Mouse (Mus musculus): Measurements from ENCODE around the gene Esyt1. TPM values are rescaled to one million over a fixed set of nuclear protein-coding genes. Genes with fewer than 3 reads are reported as not detected.
A peak's percentile ranks its signal among the peaks of the same experiment; 100 is the strongest.
"Not testable (repeated sequence)": the region's sequence is repeated elsewhere in the genome, so short reads cannot be mapped to it uniquely, and the experiment has no call there.

Esyt1 gene
- polyA plus RNA-seq, 1 experiment from 2014 or later: 28.9 TPM

- Histone ChIP-seq H3K9ac (peak overlapping the region; percentile 93), H3K4me3 (peak overlapping the region; percentile 73), H3K4me2 (replicated peaks) (peak overlapping the region; percentile 82), H3K27ac (peak overlapping the region; percentile 95), H3K4me1 (peaks cover 17% of the 10 kb centered on the region), H3K36me3 (peaks cover 27% of the 10 kb centered on the region)
- not testable (repeated sequence) for H3K9me3 ChIP-seq (replicated peaks); ATAC-seq (ENCODE audit: low FRiP score); H3K27me3 ChIP-seq
- WGBS: 1% methylated on average over 29 of the region's 30 CpGs
These were observed 22.6 kb upstream of the Esyt1 start for GRCm38 (mm10) chr10:128548051-128548791.

DNA sequence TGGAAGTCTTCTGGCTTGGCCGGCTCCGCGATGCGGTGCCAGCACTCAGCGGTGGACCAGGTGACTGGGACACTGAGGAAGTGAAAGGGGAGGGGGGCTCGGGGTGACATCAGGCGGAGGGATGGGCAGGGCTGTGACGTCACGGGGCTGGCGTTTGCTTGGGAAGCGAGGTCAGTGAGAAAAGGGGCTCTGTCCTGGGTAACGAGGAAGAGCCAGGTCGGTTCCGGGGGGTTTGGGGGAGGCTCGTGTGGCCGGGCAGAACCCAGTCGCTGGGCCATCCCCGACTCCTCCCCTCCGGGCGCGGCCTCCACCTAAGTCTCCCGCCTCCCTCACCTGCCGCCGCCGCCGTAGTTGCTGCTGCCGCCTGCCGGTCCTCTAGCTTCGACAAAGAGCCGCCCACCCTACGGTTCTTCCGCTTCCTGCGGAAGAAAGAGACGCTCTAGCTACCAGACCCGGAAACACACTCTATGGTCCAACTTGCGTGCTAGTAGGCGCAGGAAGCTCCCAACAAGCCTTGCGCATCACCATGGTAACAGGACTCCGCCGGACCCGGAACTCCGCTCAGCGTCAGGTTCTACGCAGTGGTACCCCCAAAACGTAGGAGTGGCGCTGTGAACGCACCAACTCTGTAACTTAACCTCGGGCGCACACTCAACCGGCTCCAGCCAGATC lies 21.8 kb upstream of the Esyt1 start, which contains the start of gene Zc3h10:
TSS of gene Zc3h10 (minus strand) at position 414 of the 672 bp plus-strand sequence.
- Histone ChIP-seq H3K9me3 (replicated peaks) (no peaks in the 10 kb centered on the region), H3K4me1 (peaks cover 18% of the 10 kb centered on the region), H3K27me3 (no peaks in the 10 kb centered on the region), H3K27ac (peak within 1 kb of the TSS; percentile 95), H3K9ac (peak within 1 kb of the TSS; percentile 93), H3K36me3 (peaks cover 34% of the 10 kb centered on the region), H3K4me3 (peak within 1 kb of the TSS; percentile 73), H3K4me2 (replicated peaks) (peak within 1 kb of the TSS; percentile 82)
- under 1% methylated on average over 49 of the region's 50 CpGs for WGBS
- peak; percentile 93 for ATAC-seq (ENCODE audit: low FRiP score)

DNA sequence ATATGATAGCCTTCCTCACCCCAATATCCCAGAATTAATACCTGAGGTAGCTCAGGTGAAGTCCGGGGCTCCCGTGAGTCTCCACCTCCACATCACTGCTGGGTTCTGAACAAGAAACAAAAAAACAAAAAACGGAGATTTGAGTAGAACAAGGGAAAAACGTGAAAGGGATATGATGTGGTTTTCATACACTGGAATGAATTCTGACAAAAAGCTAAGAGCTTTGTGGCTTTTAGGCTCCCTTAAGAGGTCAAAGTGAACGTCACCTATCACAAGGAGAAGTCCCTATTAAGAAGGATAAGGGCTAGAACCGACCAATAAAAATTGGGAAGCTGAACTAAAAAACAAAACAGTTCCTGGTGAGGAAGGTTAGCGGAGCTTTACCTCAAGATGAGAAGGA lies 21.1 kb upstream of the Esyt1 start:
- Histone ChIP-seq H3K27ac (peak overlapping the region; percentile 95), H3K4me3 (peak overlapping the region; percentile 73), H3K4me1 (peaks cover 18% of the 10 kb centered on the region), H3K4me2 (replicated peaks) (peak overlapping the region; percentile 82), H3K27me3 (no peaks in the 10 kb centered on the region), H3K36me3 (peaks cover 41% of the 10 kb centered on the region), H3K9me3 (replicated peaks) (no peaks in the 10 kb centered on the region), H3K9ac (peak overlapping the region; percentile 73)
- 30% methylated on average over 7 of the region's 7 CpGs for WGBS
- ATAC-seq (ENCODE audit: low FRiP score): no peak

DNA sequence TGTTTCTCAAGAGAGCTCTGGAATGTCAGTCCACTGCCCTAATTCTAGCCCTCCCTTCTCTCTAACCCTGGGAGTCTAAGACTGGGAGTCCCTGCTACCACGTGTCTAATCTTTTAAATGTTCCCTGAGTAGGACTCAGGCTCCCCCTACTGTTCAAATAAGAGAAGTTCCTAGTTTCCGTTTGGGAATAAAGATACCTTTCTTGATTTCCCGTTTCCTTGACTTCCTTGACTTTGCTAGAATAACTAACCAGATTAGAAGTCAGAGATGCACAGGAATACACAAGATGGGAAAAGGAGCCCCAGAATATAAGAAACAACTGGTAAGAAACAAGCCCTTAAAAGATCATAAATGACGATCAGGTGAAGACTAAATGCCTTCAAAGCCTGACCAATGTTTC lies 20.7 kb upstream of the Esyt1 start:
- WGBS: 17% methylated on average over 4 of the region's 4 CpGs
- peaks cover 18% of the 10 kb centered on the region for H3K4me1 ChIP-seq
- no peak overlapping the region for H3K9ac ChIP-seq
- no peaks in the 10 kb centered on the region for H3K9me3 ChIP-seq (replicated peaks)
- H3K27me3 ChIP-seq: no peaks in the 10 kb centered on the region
- no peak for ATAC-seq (ENCODE audit: low FRiP score)
- H3K27ac ChIP-seq: no peak overlapping the region
- peak overlapping the region; percentile 82 for H3K4me2 ChIP-seq (replicated peaks)
- peak overlapping the region; percentile 73 for H3K4me3 ChIP-seq
- H3K36me3 ChIP-seq: peaks cover 41% of the 10 kb centered on the region

DNA sequence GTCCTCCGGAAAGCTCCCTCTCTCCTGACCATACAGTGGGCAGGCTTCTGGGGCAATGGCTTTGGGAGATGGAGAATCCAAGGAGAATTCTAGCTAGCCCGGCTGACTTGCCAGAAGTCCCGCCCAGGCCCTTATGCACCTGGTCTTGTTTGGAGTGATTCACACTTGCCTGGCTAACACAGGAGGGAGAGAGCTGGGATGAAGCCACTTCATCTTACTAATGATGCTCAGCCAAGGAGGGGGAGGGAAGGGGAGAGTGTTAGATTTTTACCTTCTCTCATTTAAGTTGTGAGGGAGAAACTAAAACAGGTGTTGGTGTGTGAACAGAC lies 19.9 kb upstream of the Esyt1 start:
- Histone ChIP-seq H3K27ac (no peak overlapping the region), H3K4me2 (replicated peaks) (no peak overlapping the region), H3K4me1 (peaks cover 18% of the 10 kb centered on the region), H3K4me3 (no peak overlapping the region), H3K36me3 (peaks cover 47% of the 10 kb centered on the region), H3K9me3 (replicated peaks) (no peaks in the 10 kb centered on the region), H3K27me3 (no peaks in the 10 kb centered on the region), H3K9ac (no peak overlapping the region)
- 93% methylated on average over 3 of the region's 3 CpGs for WGBS
- no peak for ATAC-seq (ENCODE audit: low FRiP score)

- peaks cover 18% of the 10 kb centered on the region for H3K4me1 ChIP-seq
- H3K9me3 ChIP-seq (replicated peaks): no peaks in the 10 kb centered on the region
- H3K27me3 ChIP-seq: no peaks in the 10 kb centered on the region
- H3K9ac ChIP-seq: no peak overlapping the region
- H3K36me3 ChIP-seq: peaks cover 47% of the 10 kb centered on the region
- H3K27ac ChIP-seq: no peak overlapping the region
- no peak overlapping the region for H3K4me2 ChIP-seq (replicated peaks)
- WGBS: 95% methylated on average over 37 of the region's 37 CpGs
- ATAC-seq (ENCODE audit: low FRiP score): no peak
- no peak overlapping the region for H3K4me3 ChIP-seq
These were observed 19.3 kb upstream of the Esyt1 start for GRCm38 (mm10) chr10:128544674-128545569.

DNA sequence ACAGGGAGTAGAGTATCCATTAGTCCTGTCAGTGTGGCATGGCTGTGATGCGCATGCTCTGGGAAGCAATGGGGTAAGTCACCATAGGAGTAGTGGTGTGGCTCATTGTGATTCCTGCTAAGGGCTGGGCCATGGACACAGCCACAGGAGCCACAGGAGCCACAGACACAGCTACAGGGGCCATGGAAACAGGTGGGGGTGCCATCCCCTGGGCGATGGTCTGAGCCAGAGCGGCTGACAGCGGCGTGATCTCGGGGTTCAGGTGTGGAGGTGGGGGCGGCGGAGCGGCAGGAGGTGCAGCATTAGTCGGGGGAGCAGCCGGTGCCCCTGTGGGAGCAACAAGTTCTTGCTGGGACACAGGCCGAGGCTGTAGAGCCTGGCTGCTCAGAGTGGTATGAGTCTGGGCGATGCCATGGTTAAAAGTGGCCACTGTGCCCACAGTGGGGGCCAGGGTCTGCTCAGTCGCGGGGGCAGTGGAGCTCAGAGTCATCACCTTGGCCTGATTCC lies 18.5 kb upstream of the Esyt1 start:
- H3K27me3 ChIP-seq: no peaks in the 10 kb centered on the region
- no peaks in the 10 kb centered on the region for H3K9me3 ChIP-seq (replicated peaks)
- no peak overlapping the region; the same call in 1 of the 2 replicates for H3K27ac ChIP-seq
- H3K4me2 ChIP-seq (replicated peaks): no peak overlapping the region
- H3K4me1 ChIP-seq: peaks cover 16% of the 10 kb centered on the region
- 97% methylated on average over 15 of the region's 15 CpGs for WGBS
- 0 out of 2 replicates have a peak overlapping the region, but pooled peaks have one; percentile 8 for H3K9ac ChIP-seq
- no peak overlapping the region for H3K4me3 ChIP-seq
- ATAC-seq (ENCODE audit: low FRiP score): no peak
- peaks cover 47% of the 10 kb centered on the region for H3K36me3 ChIP-seq

- no peak for ATAC-seq (ENCODE audit: low FRiP score)
- Histone ChIP-seq H3K27me3 (no peaks in the 10 kb centered on the region), H3K9ac (no peak overlapping the region), H3K9me3 (replicated peaks) (no peaks in the 10 kb centered on the region), H3K4me1 (peaks cover 16% of the 10 kb centered on the region), H3K27ac (no peak overlapping the region), H3K36me3 (peaks cover 47% of the 10 kb centered on the region), H3K4me2 (replicated peaks) (no peak overlapping the region), H3K4me3 (no peak overlapping the region)
- 85% methylated on average over 2 of the region's 2 CpGs for WGBS
These were observed 17.4 kb upstream of the Esyt1 start for GRCm38 (mm10) chr10:128543100-128543499.

- WGBS: 81% methylated on average over 1 of the region's 1 CpGs
- peaks cover 22% of the 10 kb centered on the region for H3K36me3 ChIP-seq
These were observed 12.7 kb upstream of the Esyt1 start for GRCm38 (mm10) chr10:128538340-128538870.

DNA sequence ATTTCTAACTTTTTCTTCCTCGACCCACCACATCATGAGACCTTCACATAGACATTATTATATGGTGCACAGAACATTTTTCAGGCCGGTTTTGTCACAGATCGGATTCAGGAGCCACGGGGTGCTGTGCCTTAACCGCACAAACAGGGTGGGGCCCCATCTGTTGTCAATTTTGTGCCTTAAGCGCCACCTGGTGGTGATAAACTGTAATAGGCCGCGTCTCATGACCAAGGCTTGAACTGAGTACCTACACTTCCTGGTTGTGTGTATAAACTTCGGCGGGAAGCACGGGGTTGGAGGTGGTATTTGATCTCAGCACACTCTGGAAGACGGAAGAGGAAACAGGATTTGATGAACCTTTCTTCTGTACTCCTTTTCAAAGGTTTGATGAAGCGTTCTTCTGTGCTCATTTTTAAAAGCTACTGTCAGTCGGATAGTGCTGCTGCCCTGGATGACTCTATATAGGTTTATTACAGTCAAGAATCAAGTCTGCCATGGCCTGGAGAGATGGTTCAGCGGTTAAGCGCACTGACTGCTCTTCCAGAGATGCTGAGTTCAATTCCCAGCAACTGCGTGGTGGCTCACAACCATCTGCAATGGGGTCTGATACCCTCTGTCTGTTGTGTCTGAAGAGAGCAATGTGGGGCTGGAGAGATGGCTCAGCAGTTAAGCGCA lies 10.7 kb upstream of the Esyt1 start:
- Histone ChIP-seq H3K27me3 (no peaks in the 10 kb centered on the region), H3K9me3 (replicated peaks) (no peaks in the 10 kb centered on the region), H3K36me3 (0 out of 2 replicates have a peak, but pooled peaks cover 6% of the 10 kb centered on the region), H3K4me2 (replicated peaks) (peak overlapping the region; percentile 42), H3K9ac (no peak overlapping the region), H3K27ac (no peak overlapping the region), H3K4me3 (no peak overlapping the region), H3K4me1 (no peaks in the 10 kb centered on the region)
- ATAC-seq (ENCODE audit: low FRiP score): peak; percentile 91
- 19% methylated on average over 18 of the region's 18 CpGs for WGBS

More at GRCm38 (mm10) chr10:128538340-128538870, 12.7 kb upstream of the Esyt1 start:
- no peaks in the 10 kb centered on the region for H3K9me3 ChIP-seq (replicated peaks)
- no peak overlapping the region for H3K9ac ChIP-seq
- H3K27ac ChIP-seq: no peak overlapping the region
- ATAC-seq (ENCODE audit: low FRiP score): no peak
- H3K4me1 ChIP-seq: peaks cover 2% of the 10 kb centered on the region; the same call in 1 of the 2 replicates
- no peaks in the 10 kb centered on the region for H3K27me3 ChIP-seq
- H3K4me3 ChIP-seq: no peak overlapping the region
- H3K4me2 ChIP-seq (replicated peaks): no peak overlapping the region

DNA sequence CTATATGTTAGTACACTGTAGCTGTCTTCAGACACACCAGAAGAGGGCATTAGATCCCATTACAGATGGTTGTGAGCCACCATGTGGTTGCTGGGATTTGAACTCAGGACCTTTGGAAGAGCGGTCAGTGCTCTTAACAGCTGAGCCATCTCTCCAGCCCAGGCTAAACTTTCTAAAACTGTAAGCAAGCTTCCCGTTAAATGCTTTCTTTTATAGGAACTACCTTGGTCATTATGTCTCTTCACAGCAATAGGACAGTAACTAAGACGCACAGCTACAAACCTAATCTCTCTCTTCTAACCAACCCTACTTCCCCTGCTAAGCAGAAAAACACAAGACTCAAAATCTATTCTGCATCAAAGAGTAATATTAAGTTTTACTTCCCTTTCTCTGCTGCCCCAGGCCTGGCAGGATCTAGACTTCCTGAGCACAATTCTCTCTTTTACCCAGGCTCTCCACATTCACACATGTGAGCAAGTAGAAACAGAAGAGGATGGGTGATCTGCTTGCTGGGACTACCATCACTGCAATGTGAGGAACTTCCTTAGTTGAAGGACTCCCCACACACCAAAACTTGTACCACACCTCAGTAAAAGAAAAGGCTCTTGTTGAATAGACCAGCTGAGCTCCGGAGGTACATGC lies 10.1 kb upstream of the Esyt1 start:
- WGBS: 73% methylated on average over 4 of the region's 4 CpGs
- H3K9me3 ChIP-seq (replicated peaks): no peaks in the 10 kb centered on the region
- H3K27me3 ChIP-seq: no peaks in the 10 kb centered on the region
- H3K27ac ChIP-seq: no peak overlapping the region
- H3K4me2 ChIP-seq (replicated peaks): peak overlapping the region; percentile 42
- no peak overlapping the region for H3K9ac ChIP-seq
- ATAC-seq (ENCODE audit: low FRiP score): no peak
- 0 out of 2 replicates have a peak, but pooled peaks cover under 1% of the 10 kb centered on the region for H3K36me3 ChIP-seq
- H3K4me1 ChIP-seq: no peaks in the 10 kb centered on the region
- H3K4me3 ChIP-seq: no peak overlapping the region
